Mouse (Mus musculus): ENCODE measurements around the gene AC131692.1.

GRCm38 (mm10) chr19:6088841-6089240 is 5.4 kb upstream of the AC131692.1 start:
- TF ChIP-seq POLR2A (IDR thresholded peaks at IDR 0.05; ENCODE audit: low read depth, low read length) (no peak), CTCF (IDR thresholded peaks at IDR 0.05; ENCODE audit: extremely low read depth, insufficient read depth, insufficient read length, insufficient replicate concordance) (no peak)

Measured in spleen, adult 2 months (tissue).